Mouse (Mus musculus) stomach, embryonic 14.5 days (tissue): ENCODE measurements around the gene Rap1gap2. TPM values are rescaled to one million over a fixed set of nuclear protein-coding genes. Genes with fewer than 3 reads are reported as not detected.

Source experiments
- ATAC-seq: fragments of 200-750 bp; cut with Nextera tagmentation; 2 replicates; pipeline ENCODE4 v1.8.0; 2017; ENCODE audit warnings: low read depth, moderate TSS enrichment; ENCODE audit not compliant: insufficient number of reproducible peaks, insufficient read depth, low FRiP score
- H3K27ac ChIP-seq: fragments of 300-500 bp; sonication (generic); 2 replicates; pipeline ENCODE4 v1.5.1; 2014; ENCODE audit warnings: mild to moderate bottlenecking, low read length, moderate library complexity, mixed read lengths
- H3K27me3 ChIP-seq: fragments of 300-500 bp; sonication (generic); 2 replicates; pipeline ENCODE4 v1.6.1; 2014; ENCODE audit warnings: low read length, control low read depth, mixed read lengths; ENCODE audit not compliant: control insufficient read depth, insufficient read depth
- H3K36me3 ChIP-seq: fragments of 300-500 bp; sonication (generic); 2 replicates; pipeline ENCODE4 v1.6.1; 2014; ENCODE audit warnings: mild to moderate bottlenecking, control low read depth, low read length, moderate library complexity, mixed read lengths; ENCODE audit not compliant: control insufficient read depth, insufficient read depth
- H3K4me1 ChIP-seq: fragments of 300-500 bp; sonication (generic); 2 replicates; pipeline ENCODE4 v1.6.1; 2014; ENCODE audit warnings: low read length, control low read depth, mixed read lengths; ENCODE audit not compliant: control insufficient read depth, insufficient read depth
- H3K4me2 ChIP-seq: fragments of 300-500 bp; sonication (generic); replicated peaks from 2 replicates; pipeline ENCODE4 v1.6.1; 2014; ENCODE audit warnings: low read depth, low read length, control low read depth
- H3K4me3 ChIP-seq: fragments of 300-500 bp; sonication (generic); 2 replicates; pipeline ENCODE4 v1.5.1; 2014; ENCODE audit warnings: low read depth, low read length, control low read depth
- H3K9ac ChIP-seq: fragments of 300-500 bp; sonication (generic); replicated peaks from 2 replicates; pipeline ENCODE4 v1.6.1; 2014; ENCODE audit warnings: low read depth, mild to moderate bottlenecking, control low read depth, low read length, moderate library complexity, mixed read lengths
- H3K9me3 ChIP-seq: fragments of 300-500 bp; sonication (generic); 2 replicates; pipeline ENCODE4 v1.6.1; 2016; ENCODE audit warnings: low read depth, low read length, control low read depth; ENCODE audit not compliant: control insufficient read depth
- WGBS: fragments of 180-500 bp; shearing (Covaris S2); extraction: QIAGEN DNeasy Blood & Tissue Kit; methylation state at CpG from one replicate; pipeline ENCODE4 v1.1.7; 2014; 5-methylcytosine and 5-hydroxymethylcytosine counted together
- polyA plus RNA-seq: library from polyadenylated mRNA; unstranded; fragments of >200 nt; fragmentation: Nextera tagmentation; extraction: Ambion mirVana; gene quantifications from 2 replicates; pipeline ENCODE4 v1.2.1, GENCODE M21; 2014

Rap1gap2 gene
- polyA plus RNA-seq, 1 experiment from 2014 or later, result 5.6 TPM

- no peak for ATAC-seq
- Histone ChIP-seq H3K4me1 (peaks cover 8% of the 10 kb centered on the region; the same call in 1 of the 2 replicates), H3K9me3 (no peaks in the 10 kb centered on the region), H3K4me3 (no peak overlapping the region), H3K27me3 (no peaks in the 10 kb centered on the region), H3K36me3 (no peaks in the 10 kb centered on the region), H3K9ac (no peak overlapping the region), H3K4me2 (no peak overlapping the region), H3K27ac (peak overlapping the region; percentile 36; the same call in 1 of the 2 replicates)
- 50% methylated on average over 8 of the region's 8 CpGs for WGBS
These were observed 108.2 kb downstream of the Rap1gap2 start for GRCm38 (mm10) chr11:74502485-74502884.

- H3K27ac ChIP-seq, result no peak overlapping the region
- H3K4me3 ChIP-seq, result no peak overlapping the region
- no peak for ATAC-seq
- no peak overlapping the region for H3K4me2 ChIP-seq
- no peak overlapping the region for H3K9ac ChIP-seq
- peaks cover 8% of the 10 kb centered on the region; the same call in 1 of the 2 replicates for H3K4me1 ChIP-seq
- no peaks in the 10 kb centered on the region for H3K27me3 ChIP-seq
- H3K9me3 ChIP-seq, result no peaks in the 10 kb centered on the region
- no peaks in the 10 kb centered on the region for H3K36me3 ChIP-seq
These were observed 108.7 kb downstream of the Rap1gap2 start for GRCm38 (mm10) chr11:74501989-74502388.

DNA sequence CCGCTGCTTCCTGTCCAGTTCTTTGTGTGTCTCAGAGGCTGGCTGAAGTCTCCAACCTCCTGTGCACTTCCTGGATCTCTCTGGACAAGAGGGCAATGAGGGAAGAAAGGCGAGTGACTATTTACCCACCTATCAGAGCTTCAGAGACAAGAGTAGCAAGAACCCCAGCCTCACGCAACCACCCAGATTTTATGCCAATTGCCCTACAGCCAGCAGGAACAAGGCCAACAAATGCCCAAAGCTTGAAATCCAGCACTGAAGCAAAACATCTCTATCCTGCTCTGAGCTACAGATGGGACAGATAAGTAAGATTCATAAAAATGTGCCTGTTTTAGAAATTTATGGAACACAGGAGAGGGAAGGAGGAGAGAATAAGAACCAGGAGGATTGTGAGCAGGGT lies 109.7 kb downstream of the Rap1gap2 start:
- Histone ChIP-seq H3K27me3 (no peaks in the 10 kb centered on the region), H3K36me3 (no peaks in the 10 kb centered on the region), H3K4me2 (no peak overlapping the region), H3K9me3 (no peaks in the 10 kb centered on the region), H3K9ac (no peak overlapping the region), H3K4me3 (no peak overlapping the region), H3K27ac (no peak overlapping the region), H3K4me1 (peaks cover 8% of the 10 kb centered on the region; the same call in 1 of the 2 replicates)
- 70% methylated on average over 3 of the region's 3 CpGs for WGBS
- ATAC-seq, result no peak

DNA sequence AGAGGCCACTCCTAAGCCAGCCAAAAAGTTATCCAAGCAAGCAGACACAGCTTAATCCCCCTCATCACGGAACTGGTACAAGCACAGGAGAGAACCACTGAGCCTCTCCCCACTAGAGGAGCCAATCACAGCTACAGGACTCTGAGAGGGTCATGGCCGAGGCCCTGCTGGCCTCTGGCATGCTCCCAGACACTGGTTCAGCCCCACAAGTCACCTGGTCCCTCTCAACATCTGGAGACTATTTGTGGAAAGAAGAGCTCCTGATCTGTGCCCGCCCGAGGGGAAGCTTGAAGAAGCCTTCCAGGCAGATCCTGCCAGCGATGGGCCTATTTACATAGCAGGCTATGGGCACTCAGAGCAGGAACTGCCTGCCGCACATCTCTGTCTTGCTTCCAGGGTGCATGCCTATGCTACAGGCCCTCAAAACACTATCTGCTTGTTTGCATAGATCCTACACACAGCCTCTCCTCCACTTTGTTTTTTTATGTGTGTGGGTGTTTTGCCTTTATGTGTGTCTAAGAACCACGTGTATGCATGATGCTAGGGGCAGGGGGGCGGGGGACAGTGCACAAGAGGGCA lies 111.1 kb downstream of the Rap1gap2 start:
- no peak for ATAC-seq
- WGBS, result 59% methylated on average over 8 of the region's 8 CpGs
- no peak overlapping the region for H3K27ac ChIP-seq

DNA sequence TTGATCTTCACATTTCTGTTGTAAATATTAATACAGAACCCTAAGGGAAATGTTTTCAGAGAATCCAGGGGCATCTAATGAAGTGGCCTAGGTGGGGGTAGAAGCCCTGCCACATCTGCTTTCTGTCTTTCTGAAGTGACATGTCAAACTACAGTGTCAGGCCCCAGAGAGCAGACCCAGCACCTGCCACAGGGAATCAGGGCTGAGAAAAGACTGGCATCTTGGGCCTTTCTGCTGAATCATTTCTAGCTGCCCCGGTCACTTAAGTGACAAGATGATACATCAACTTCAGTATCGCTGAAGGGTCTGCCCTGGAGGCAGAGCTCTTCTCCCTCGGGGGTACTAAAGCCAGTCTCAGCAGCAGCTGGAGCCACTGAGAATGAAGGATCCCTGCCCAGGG lies 111.7 kb downstream of the Rap1gap2 start:
- no peak overlapping the region for H3K27ac ChIP-seq
- ATAC-seq, result no peak
- peaks cover 8% of the 10 kb centered on the region; the same call in 1 of the 2 replicates for H3K4me1 ChIP-seq
- no peaks in the 10 kb centered on the region; the same call in 1 of the 2 replicates for H3K9me3 ChIP-seq
- H3K4me3 ChIP-seq, result no peak overlapping the region
- no peaks in the 10 kb centered on the region for H3K36me3 ChIP-seq
- 26% methylated on average over 3 of the region's 3 CpGs for WGBS
- H3K4me2 ChIP-seq, result no peak overlapping the region
- no peaks in the 10 kb centered on the region for H3K27me3 ChIP-seq
- no peak overlapping the region for H3K9ac ChIP-seq

More for the DNA sequence above, 111.1 kb downstream of the Rap1gap2 start:
- H3K4me3 ChIP-seq, result no peak overlapping the region
- H3K4me2 ChIP-seq, result no peak overlapping the region
- H3K27me3 ChIP-seq, result no peaks in the 10 kb centered on the region
- no peaks in the 10 kb centered on the region; the same call in 1 of the 2 replicates for H3K9me3 ChIP-seq
- peaks cover 8% of the 10 kb centered on the region; the same call in 1 of the 2 replicates for H3K4me1 ChIP-seq
- no peak overlapping the region for H3K9ac ChIP-seq
- H3K36me3 ChIP-seq, result no peaks in the 10 kb centered on the region

GRCm38 (mm10) chr11:74496581-74496980 lies 114.1 kb downstream of the Rap1gap2 start:
- Histone ChIP-seq H3K9me3 (no peaks in the 10 kb centered on the region; the same call in 1 of the 2 replicates), H3K4me2 (no peak overlapping the region), H3K4me1 (peaks cover 4% of the 10 kb centered on the region; the same call in 1 of the 2 replicates), H3K27ac (no peak overlapping the region), H3K9ac (no peak overlapping the region), H3K36me3 (no peaks in the 10 kb centered on the region), H3K27me3 (no peaks in the 10 kb centered on the region), H3K4me3 (no peak overlapping the region)
- 97% methylated on average over 3 of the region's 3 CpGs for WGBS
- ATAC-seq, result no peak

GRCm38 (mm10) chr11:74493936-74494335 lies 116.8 kb downstream of the Rap1gap2 start:
- H3K36me3 ChIP-seq, result no peaks in the 10 kb centered on the region
- H3K27ac ChIP-seq, result no peak overlapping the region
- H3K4me1 ChIP-seq, result no peaks in the 10 kb centered on the region
- 54% methylated on average over 8 of the region's 8 CpGs for WGBS
- H3K9ac ChIP-seq, result no peak overlapping the region
- no peak; the same call in 1 of the 2 replicates for ATAC-seq
- H3K27me3 ChIP-seq, result no peaks in the 10 kb centered on the region
- H3K9me3 ChIP-seq, result no peaks in the 10 kb centered on the region; the same call in 1 of the 2 replicates
- no peak overlapping the region for H3K4me2 ChIP-seq
- H3K4me3 ChIP-seq, result no peak overlapping the region

GRCm38 (mm10) chr11:74493172-74493862 lies 117.4 kb downstream of the Rap1gap2 start:
- H3K27me3 ChIP-seq, result no peaks in the 10 kb centered on the region
- no peaks in the 10 kb centered on the region; the same call in 1 of the 2 replicates for H3K9me3 ChIP-seq
- 56% methylated on average over 11 of the region's 11 CpGs for WGBS
- no peak; the same call in 1 of the 2 replicates for ATAC-seq
- H3K9ac ChIP-seq, result no peak overlapping the region
- H3K36me3 ChIP-seq, result no peaks in the 10 kb centered on the region
- no peak overlapping the region for H3K4me2 ChIP-seq
- H3K4me1 ChIP-seq, result no peaks in the 10 kb centered on the region
- H3K27ac ChIP-seq, result no peak overlapping the region
- no peak overlapping the region for H3K4me3 ChIP-seq
